Mouse (Mus musculus): ENCODE data around the gene Olfr1357.
"Not testable (repeated sequence)": the region's sequence is repeated elsewhere in the genome, so short reads cannot be mapped to it uniquely, and the experiment has no call there.

The Olfr1357 gene

DNA sequence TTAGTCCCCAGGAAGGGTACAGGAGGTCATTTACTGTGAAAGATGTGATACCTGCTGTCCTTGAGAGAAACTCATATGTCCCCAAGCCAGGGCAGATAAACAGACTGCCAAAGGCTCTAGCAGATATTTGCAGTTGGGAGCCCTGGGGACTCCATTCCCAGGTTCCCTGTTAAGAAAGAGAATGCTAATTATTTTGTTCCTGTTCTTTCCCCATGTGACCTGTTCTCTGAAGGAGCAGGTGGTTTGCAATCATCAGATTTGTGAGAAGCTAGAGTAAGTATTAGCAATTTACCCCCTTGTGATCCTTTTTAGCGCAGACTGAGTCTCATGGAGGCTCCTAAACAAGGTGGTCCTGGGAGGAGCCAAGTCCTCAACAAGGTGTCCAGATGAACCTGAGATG, at the start of gene Olfr1357:
Olfr1357 (minus strand) TSS at position 101 of the 400 bp plus-strand sequence.
- DNase-seq (ENCODE audit: low spot score), result no peak

DNA sequence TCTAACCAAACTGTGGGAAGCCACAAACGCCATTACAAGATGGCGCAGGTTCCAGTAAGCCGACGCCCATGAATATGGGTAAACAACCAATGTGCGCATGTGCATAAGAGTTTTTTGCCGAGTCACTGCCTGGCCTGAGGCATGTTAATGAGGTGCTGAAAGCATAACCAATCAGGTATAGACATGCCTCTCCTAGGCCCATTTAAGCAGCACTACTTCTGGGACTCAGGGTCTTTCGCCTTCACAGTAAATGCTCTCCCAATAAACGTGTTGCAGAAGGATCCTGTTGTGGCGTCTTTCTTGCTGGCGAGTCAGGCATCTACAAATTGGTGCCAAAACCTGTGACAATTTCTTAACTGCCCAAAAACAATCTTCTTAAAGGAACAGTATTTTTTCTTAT, 48.8 kb upstream of the Olfr1357 start:
- DNase-seq (ENCODE audit: low spot score), result not testable (repeated sequence)

DNA sequence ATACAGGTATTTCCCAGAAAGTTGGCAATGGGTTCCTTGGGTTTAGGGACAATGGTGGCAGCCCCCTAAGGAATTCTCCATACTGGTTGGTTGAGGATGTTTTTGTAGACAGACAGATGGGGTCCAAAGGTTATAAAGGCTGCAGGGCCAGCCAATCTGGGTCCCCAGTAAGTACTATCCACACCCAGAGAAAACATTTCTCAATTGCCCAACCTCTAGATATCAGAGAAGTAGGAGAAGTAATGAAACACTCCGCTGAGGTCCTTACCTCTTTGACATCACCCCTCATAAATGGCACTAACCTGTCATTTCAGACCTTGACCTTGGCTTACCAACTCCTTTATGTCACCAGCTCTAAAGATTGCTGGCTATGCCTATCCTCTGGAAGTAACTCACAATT, 46.7 kb upstream of the Olfr1357 start:
- no peak for DNase-seq (ENCODE audit: low spot score)

DNA sequence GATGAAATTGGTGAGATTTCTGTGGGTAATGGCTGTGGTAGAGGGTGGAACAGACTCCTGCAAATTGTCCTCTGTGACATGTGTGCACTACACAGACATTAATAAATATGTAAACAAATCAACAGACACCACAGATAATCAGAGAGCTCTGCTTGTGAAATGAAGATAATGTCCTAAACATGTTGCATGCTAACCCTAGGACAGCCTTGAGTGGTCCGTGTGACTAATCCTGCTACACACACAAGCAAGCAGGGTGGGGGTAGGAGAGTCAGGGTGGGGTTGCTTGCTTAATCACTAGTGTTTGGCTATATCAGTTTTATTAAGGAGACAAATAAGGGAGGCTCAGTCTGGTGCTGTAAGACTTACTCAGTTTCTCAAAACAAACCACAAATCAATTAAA, 43.3 kb upstream of the Olfr1357 start:
- DNase-seq (ENCODE audit: low spot score), result no peak

DNA sequence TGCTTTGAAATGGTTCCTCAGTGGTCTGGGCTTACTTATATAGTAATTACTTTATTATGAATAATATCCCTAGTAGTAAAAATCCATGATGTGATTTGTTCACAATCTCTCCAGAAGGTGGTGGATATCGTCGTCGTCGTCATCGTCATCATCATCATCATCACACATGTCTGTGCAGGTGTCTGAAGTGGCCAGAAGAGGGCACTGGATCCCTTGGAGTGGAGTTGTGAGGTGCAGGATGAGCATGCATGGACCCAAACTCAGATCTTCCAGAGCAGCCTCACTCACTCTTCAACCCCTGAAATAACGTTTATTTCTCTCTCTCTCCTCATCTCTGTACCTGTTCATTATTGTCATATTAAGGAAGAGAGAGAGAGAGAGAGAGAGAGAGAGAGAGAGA, 14.4 kb upstream of the Olfr1357 start:
- no peak for DNase-seq (ENCODE audit: low spot score)

DNA sequence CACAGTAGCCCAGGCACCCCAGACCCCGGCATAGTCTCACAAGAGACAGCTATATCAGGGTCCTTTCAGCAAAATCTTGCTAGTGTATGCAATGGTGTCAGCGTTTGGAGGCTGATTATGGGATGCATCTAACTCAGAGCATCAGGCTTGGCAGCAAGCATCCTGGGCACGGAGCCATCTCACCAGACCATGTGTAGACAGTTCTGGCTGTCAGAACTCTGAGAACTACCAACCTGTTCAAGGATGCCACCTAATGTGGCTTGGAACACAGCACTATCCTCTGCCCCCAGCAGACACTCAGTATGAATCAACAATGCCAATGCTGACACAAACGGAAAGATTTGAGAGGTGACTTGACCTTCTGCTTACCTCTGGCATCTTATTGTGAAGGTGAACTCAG, 12.3 kb upstream of the Olfr1357 start:
- no peak for DNase-seq (ENCODE audit: low spot score)

DNA sequence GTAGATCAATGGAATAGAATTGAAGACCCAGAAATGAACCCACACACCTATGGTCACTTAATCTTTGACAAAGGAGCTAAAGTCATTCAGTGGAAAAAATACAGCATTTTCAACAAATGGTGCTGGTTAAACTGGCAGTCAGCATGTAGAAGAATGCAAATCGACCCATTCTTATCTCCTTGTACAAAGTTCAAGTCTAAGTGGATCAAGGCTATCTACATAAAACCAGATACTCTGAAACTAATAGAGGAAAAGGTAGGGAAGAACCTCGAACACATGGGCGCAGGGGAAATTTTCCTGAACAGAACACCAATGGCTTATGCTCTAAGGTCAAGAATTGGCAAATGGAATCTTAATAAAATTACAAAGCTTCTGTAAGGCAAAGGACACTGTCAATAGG, 5.3 kb upstream of the Olfr1357 start:
- DNase-seq (ENCODE audit: low spot score), result not testable (repeated sequence)

DNA sequence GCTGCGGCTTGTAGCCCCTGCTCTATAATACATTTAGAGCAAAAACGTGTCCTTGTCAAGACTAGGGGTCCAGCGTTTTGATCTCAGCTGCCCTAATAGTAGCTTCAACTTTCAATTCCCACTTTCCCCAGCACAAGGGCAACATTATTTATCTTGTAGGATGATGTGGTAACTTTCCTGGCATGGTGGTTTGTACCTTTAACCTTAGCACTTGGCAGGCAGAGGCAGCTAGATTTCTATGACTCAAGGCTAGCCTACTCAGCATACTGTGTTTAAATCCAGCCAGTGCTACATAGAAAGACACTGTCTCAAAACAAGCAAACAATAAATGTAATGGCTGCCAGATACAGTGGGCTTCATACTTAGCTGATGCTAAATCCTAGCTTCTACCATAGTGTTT, 10.3 kb downstream of the Olfr1357 start:
- DNase-seq (ENCODE audit: low spot score), result no peak

DNA sequence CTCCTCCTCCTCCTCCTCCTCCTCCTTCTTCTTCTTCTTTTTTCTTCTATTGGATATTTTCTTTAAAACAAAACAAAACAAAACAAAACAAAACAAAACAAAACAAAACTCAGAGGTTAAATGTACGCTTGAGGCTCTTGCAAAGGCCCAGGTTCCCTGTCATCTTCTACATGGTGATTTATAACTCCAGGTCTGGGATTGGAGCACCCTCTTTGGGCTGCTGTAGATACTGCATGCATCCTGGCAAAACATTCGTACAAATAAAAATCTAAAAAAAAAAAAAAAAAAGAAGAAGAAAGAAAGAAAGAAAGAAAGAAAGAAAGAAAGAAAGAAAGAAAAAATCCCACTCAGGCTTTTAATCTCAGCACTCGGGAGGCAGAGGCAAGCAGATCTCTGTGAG, 12.8 kb downstream of the Olfr1357 start:
- no peak for DNase-seq (ENCODE audit: low spot score)

DNA sequence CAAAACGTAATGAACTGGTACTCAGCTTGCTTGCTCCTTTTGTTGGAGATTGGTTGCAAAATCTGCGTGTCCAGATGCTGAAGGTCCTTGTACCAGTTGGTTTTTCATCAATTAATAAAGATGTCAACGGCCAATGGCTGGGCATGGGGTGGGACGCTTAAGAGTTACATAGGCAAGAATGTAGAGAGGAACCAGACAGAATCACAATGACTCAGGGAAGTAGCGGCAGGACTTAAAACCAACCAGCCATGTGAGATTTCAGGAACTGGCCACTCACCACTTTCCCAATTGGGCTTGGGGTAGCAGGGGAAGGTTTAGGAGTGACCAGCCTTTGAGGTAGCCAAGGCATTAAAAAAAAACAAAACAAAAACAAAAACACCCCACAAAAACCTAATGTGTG, 18.0 kb downstream of the Olfr1357 start:
- DNase-seq (ENCODE audit: low spot score), result no peak

DNA sequence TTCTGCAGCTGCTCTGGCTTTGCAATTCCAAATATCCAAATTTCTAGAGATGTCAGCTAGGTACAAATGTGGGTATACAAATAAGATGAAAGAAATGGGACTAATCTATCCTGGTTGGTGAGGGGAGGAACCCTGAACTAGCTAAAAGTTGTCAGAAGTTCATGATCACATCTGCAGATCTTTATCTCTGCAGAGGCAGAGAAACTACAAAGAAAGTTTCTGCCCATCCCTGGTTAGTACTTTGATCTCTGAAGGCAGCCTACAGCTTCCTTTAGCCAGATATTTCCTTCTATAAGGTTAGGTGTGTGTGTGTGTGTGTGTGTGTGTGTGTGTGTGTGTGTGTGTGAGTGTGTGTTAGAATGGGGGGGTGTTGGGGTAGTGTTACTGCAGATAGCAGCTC, 23.3 kb downstream of the Olfr1357 start:
- no peak for DNase-seq (ENCODE audit: low spot score)

DNA sequence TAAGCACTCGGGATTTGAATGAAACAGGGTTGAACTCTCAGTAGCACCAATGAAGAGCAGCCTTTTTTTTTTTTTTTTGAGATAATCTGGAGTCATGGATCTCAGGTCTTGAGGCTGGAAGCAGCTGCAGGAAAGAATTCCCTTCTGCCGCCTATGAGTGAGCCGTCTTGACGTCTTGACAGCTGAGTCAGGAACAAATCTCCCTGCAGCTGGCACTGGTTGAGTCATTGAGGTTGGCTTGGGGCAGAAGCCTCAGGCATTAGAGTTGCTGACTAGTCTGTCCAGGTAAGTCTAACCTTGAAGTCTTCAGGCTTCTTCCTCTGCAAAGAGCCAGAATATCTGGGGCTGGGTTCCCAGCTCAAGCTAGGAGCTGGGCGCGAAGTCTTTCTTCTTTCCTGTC, 23.7 kb downstream of the Olfr1357 start:
- DNase-seq (ENCODE audit: low spot score), result no peak

DNA sequence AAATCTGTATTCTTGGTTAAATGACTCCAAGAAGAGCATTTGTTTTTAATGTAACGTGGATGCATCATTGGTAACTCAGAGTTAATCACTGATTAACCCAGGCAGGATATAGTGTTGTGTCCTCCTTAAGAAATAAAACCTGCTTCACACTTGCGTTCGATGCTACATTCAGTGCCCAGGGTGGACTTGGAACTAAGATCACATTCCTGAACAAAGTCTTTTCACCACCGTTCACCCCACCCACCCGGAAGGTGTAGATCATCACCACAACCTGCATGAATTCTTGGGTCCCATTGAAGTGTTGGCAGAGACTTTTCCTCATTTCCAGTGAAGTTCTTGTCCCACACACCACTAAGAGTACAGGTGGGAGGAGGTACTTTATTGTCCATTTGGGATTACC, 24.1 kb downstream of the Olfr1357 start:
- no peak for DNase-seq (ENCODE audit: low spot score)

DNA sequence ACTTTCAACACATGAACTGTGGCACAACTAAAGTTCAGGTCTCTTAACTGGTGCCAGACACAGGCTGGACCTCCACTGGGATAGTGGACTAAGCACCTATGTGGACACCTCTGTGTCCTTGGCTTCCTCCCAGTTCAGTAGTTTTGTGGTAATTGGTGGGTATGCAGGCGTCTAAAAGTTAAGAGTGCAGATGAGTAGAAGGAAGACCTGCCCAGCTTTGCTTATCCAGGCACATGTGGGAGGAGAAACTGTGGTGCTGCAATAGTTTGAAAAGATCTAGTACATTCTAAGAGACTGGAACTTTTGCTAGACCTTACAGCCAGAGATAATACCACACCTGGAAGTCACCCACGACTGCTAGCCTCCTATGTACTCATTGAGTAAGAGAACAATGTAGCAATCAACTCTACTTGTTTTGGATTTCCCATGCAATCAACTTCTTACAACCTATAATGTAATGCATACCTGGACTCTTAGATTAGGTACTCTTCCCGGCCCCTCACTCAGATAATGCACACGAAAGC, 25.0 kb downstream of the Olfr1357 start:
- no peak for DNase-seq (ENCODE audit: low spot score)

DNA sequence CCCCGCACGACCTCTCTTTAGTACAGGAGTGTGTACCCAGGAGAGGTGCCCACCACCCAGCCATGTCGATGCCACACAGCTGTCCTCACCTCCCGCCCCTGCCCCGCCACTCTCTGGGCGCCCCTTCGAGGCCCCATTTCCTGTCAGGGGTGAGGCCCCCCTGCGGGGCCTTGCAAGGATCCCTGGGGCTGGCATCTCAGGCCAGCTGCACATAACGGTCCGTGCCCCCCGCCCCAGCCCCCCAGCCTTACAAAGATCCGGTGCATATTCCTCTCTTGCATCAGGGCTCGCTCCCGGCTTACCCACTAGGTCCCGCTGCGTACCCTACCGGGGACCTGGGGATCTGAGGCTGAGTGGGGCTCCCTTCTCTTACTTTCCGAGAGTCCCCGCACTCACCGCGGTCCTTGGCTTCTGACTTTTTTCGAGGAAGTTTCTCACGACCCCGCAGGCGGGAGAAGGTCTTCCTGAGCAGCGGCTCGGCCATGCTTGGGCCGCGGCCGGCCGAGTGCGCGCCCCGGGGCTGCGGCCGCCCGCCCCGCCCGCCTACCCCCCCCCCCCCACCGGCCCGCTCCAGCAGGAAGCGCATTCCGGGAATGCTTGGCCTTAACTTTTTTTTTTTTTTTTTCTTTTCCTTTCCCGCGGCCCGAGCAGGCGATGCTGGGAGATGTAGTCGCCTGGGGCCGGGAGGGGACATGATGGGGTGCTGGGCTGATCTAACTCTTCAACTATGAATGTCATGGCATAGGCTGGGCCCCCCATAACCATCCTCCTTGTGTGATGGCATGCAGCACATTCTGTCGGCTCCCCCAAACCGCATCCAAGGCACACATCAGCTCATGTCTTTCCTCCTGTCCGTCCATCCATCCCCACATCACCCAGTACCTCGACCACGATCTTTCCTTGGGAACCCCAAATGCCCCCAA, 26.2 kb downstream of the Olfr1357 start, which contains the start of gene Syde1:
Syde1 (minus strand) TSS at position 559 of the 923 bp plus-strand sequence.
- no peak for DNase-seq (ENCODE audit: low spot score)

DNA sequence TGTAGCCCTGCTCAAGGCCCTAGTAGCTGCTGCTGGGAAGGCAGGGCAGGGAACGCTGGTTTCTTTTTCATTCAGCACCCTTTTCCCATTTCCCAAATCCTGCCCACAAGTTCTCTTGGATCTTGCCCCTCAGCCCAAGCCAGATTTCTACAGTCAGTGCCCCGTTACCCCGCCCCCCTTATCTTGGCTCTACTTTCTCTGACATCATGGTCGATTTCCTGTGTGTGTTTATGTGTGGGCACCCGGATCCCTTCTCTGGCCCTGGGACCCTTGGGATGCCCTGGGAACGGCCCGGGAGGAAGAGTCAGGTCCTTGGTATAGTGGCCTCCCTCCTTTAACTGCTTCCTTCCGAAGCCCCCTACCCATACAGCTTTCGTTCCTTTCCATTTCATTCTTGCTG, 27.1 kb downstream of the Olfr1357 start:
- no peak for DNase-seq (ENCODE audit: low spot score)

DNA sequence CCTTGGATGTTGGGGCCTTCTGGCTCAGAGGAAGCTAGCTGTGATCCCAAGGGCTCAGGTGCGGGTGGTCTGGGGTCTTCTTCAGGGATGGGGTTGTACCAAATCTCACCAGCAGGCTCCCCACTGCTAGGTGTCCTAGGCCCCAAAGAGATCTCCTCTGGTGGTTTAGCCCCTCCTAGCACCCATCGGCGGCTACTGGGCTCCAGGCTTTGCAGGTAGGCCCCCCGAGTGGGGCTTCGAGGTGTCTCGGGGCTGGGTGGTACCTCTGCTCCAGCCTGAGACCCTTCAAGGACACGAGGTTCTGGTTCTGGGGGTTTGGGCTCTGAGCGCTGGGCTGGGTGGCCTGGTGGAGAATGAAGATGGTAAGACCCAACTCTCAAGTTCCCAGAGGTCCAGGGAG, 28.0 kb downstream of the Olfr1357 start:
- no peak for DNase-seq (ENCODE audit: low spot score)

DNA sequence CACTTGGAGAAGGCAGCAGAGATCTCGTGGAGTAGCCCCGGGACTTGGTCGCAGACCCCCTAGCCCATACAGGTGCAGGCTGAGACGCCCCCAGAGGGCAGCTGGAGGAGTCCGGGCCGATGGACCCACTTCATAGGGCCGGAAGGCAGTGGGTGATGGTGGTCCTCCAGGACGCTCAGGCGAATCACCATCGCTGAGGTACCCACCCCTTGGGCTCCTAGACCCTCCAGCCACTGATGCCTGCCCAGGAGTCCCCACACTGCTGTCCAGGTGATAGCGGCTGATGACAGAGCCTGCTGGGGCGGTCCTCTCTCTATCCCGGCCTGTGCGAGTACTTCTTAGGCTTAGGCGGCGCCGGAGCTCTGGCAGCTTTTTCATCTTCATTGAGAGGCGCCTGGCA, 28.6 kb downstream of the Olfr1357 start:
- no peak for DNase-seq (ENCODE audit: low spot score)

DNA sequence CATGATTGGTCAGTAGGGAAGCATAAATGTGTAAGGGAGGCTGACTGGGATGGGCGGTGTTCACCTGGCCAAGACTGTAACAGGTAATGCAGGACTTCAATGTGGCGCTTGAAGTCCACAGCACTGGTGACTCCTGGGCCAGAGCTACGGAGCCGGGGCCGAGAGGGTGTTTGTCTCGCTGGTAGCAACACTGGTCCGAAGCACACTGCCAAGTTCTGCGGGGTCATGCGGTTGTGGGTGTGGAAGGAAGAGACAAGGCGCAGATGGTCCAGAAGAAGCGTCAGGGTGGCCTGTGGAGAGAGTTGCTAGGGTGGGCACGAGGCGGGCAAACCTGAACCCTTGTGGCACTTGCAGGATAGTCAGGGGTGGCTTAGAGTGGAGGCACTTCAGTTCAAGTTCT, 31.8 kb downstream of the Olfr1357 start:
- DNase-seq (ENCODE audit: low spot score), result no peak

DNA sequence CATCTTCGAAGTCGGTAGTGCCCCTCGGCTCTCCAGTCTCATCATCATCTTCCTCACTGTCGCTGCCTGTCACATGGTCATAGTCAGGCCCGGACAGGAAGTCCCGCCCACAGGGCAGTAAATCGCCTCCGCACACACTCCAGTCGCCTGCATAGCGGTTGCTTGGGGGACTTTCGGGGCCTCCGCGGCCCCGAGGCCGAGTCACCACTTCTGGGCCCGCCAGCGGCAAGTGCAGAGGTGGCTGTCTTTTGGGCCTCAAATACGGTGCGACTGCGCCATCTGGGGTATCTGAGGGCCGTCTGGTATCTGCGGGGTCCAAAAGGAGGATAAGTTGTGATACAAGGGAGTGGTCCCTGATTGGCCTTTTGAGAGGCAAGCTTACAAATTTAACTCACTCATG, 32.3 kb downstream of the Olfr1357 start:
- DNase-seq (ENCODE audit: low spot score), result no peak

DNA sequence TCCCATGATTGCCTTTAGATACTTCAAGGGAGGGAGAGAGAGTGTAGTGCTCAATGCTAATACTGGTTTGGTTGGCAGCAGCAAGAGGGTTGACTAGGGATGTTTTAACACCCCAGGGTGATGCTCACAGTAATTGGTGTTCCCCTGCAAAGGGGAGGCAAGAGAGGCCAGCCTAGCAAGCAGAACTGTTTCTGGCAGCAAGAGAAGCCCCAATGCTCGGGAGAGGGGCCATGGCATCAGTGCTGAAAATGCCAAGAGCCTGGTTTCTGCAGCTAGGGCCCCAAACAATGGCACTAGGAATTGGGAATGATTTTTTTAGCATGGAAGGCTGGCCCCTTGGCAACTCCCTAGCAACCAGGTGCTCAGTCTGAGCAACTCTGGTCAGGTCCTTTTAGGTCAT, 32.9 kb downstream of the Olfr1357 start:
- no peak for DNase-seq (ENCODE audit: low spot score)

DNA sequence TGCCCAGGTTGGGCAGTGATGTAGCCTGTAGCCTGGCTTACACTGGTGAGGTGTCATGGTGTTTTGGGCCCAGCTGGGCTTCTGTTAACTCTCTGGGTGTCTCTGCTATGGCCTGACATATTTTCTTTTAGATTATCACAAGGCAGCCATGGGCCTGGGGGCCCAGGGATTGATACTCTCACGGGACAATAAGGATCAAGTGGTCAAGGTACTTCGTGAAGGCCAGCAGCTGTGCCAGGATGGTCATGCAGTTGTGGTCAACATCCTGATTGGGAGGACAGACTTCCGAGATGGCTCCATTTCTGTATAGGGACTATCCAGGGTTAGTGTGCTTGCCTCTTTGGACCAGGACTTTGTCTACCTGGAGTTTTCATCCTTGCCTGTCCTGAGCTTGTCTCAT, 33.9 kb downstream of the Olfr1357 start:
- DNase-seq (ENCODE audit: low spot score), result no peak

DNA sequence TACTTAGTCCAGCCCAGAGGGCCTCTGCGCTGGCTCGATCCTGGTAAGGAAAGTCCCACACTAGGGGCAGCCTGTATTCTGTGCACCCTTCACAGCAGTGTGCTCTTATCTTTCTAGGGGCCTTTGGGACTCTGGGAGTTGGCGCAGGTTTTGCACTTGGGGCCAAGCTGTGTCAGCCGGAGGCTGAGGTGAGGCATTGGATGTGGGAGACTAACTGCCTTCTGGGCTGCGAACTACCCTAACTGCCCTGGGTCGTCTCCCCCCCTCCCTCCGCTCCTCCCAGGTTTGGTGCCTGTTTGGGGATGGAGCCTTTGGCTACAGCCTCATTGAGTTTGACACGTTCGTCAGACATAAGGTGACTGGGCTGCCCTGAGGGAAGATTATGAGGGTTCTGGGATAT, 34.5 kb downstream of the Olfr1357 start:
- no peak for DNase-seq (ENCODE audit: low spot score)

DNA sequence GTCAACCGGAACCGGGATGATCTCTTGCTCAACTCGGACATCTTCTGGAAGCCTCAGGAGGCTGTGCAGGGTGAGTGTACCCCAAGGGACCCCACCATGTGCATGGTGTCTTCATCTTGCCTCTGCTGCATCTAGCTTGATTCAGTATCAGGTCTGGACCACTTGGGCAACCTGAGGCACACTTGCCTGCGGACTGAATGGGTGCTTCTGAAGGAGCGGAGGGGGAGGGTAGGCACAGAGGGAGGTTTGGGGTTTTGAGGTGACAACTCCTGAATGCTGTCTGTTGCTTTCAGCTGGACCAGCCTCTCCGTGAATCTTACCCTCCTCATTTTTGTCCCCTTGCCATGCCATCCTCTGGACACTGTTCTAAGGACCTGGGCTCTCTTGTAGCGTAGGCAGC, 36.8 kb downstream of the Olfr1357 start:
- DNase-seq (ENCODE audit: low spot score), result no peak
